Mouse (Mus musculus): ENCODE data around the gene Rasgrp4. TPM values are rescaled to one million over a fixed set of nuclear protein-coding genes. Genes with fewer than 3 reads are reported as not detected.
"Not testable (repeated sequence)": the region's sequence is repeated elsewhere in the genome, so short reads cannot be mapped to it uniquely, and the experiment has no call there.

Rasgrp4 gene
- total RNA-seq (2015) (1.8 and 3.3 TPM in 2 replicates), total RNA-seq (2017) (1.5 and 7.2 TPM in 2 replicates)

GRCm38 (mm10) chr7:29134693-29135386 is at the start of gene Rasgrp4:
Rasgrp4 (plus strand) TSS chr7:29134851.
- peak; percentile 99 for ATAC-seq (replicated peaks; ENCODE audit: poor library complexity)

GRCm38 (mm10) chr7:29085981-29086380 is 48.7 kb upstream of the Rasgrp4 start:
- ATAC-seq (replicated peaks; ENCODE audit: poor library complexity): no peak

GRCm38 (mm10) chr7:29086902-29087301 is 47.7 kb upstream of the Rasgrp4 start:
- ATAC-seq (replicated peaks; ENCODE audit: poor library complexity): no peak

GRCm38 (mm10) chr7:29088817-29089216 is 45.8 kb upstream of the Rasgrp4 start:
- no peak for ATAC-seq (replicated peaks; ENCODE audit: poor library complexity)

- ATAC-seq (replicated peaks; ENCODE audit: poor library complexity): no peak
Measured at GRCm38 (mm10) chr7:29097131-29097530, 37.5 kb upstream of the Rasgrp4 start.

GRCm38 (mm10) chr7:29101286-29102017 is 33.2 kb upstream of the Rasgrp4 start:
- no peak for ATAC-seq (replicated peaks; ENCODE audit: poor library complexity)

- ATAC-seq (replicated peaks; ENCODE audit: poor library complexity): no peak
Measured at GRCm38 (mm10) chr7:29108992-29109955, 25.4 kb upstream of the Rasgrp4 start.

- ATAC-seq (replicated peaks; ENCODE audit: poor library complexity): no peak
Measured at GRCm38 (mm10) chr7:29118142-29118851, 16.4 kb upstream of the Rasgrp4 start.

- no peak for ATAC-seq (replicated peaks; ENCODE audit: poor library complexity)
Measured at GRCm38 (mm10) chr7:29119526-29119925, 15.1 kb upstream of the Rasgrp4 start.

- no peak for ATAC-seq (replicated peaks; ENCODE audit: poor library complexity)
Measured at GRCm38 (mm10) chr7:29122821-29123220, 11.8 kb upstream of the Rasgrp4 start.

- ATAC-seq (replicated peaks; ENCODE audit: poor library complexity): peak; percentile 12; the same call in 1 of the 2 replicates
Measured at GRCm38 (mm10) chr7:29123531-29124358, 10.9 kb upstream of the Rasgrp4 start.

GRCm38 (mm10) chr7:29124970-29125369 is 9.7 kb upstream of the Rasgrp4 start, which contains the start of gene Ryr1:
Ryr1 (minus strand) TSS chr7:29125179.
- peak; percentile 91 for ATAC-seq (replicated peaks; ENCODE audit: poor library complexity)

- peak; percentile 70 for ATAC-seq (replicated peaks; ENCODE audit: poor library complexity)
Measured at GRCm38 (mm10) chr7:29126173-29126915, 8.3 kb upstream of the Rasgrp4 start.

- peak; percentile 55 for ATAC-seq (replicated peaks; ENCODE audit: poor library complexity)
Measured at GRCm38 (mm10) chr7:29128725-29129124, 5.9 kb upstream of the Rasgrp4 start.

GRCm38 (mm10) chr7:29134230-29134629 is 421 bp upstream of the Rasgrp4 start:
- ATAC-seq (replicated peaks; ENCODE audit: poor library complexity): no peak

GRCm38 (mm10) chr7:29137429-29137828 is 2.8 kb downstream of the Rasgrp4 start:
- ATAC-seq (replicated peaks; ENCODE audit: poor library complexity): no peak

GRCm38 (mm10) chr7:29139237-29139636 is 4.6 kb downstream of the Rasgrp4 start:
- ATAC-seq (replicated peaks; ENCODE audit: poor library complexity): not testable (repeated sequence)

- no peak for ATAC-seq (replicated peaks; ENCODE audit: poor library complexity)
Measured at GRCm38 (mm10) chr7:29141416-29141815, 6.8 kb downstream of the Rasgrp4 start.

GRCm38 (mm10) chr7:29144006-29144405 is 9.4 kb downstream of the Rasgrp4 start:
- ATAC-seq (replicated peaks; ENCODE audit: poor library complexity): peak; percentile 82

Measured in megakaryocyte progenitor cell, adult 5-6 weeks (primary cell).